Mouse (Mus musculus) midbrain, postnatal 0 days (tissue): ENCODE results near the gene Blmh. TPM values are rescaled to one million over a fixed set of nuclear protein-coding genes. Genes with fewer than 3 reads are reported as not detected.

Experiments
- ATAC-seq: fragments of 200-750 bp; cut with Nextera tagmentation; 2 replicates; pipeline ENCODE4 v1.8.0; 2017; ENCODE audit warnings: moderate number of reproducible peaks, mild to moderate bottlenecking, moderate TSS enrichment, moderate library complexity; ENCODE audit not compliant: low FRiP score
- DNase-seq: peaks from one replicate; pipeline ENCODE4 v3.0.0-alpha.2; 2015; ENCODE audit warnings: low spot score
- H3K27ac ChIP-seq: fragments of 300-500 bp; sonication (generic); 2 replicates; pipeline ENCODE4 v1.5.1; 2014; ENCODE audit warnings: low read depth, mild to moderate bottlenecking, low read length, mixed read lengths
- H3K27me3 ChIP-seq: fragments of 300-500 bp; sonication (generic); 2 replicates; pipeline ENCODE4 v1.6.1; 2014; ENCODE audit warnings: low read length, control low read depth, mixed read lengths; ENCODE audit not compliant: insufficient read depth
- H3K36me3 ChIP-seq: fragments of 300-500 bp; sonication (generic); 2 replicates; pipeline ENCODE4 v1.6.1; 2014; ENCODE audit warnings: low read length, control low read depth, mixed read lengths; ENCODE audit not compliant: insufficient read depth
- H3K4me1 ChIP-seq: fragments of 300-500 bp; sonication (generic); 2 replicates; pipeline ENCODE4 v1.6.1; 2014; ENCODE audit warnings: mild to moderate bottlenecking, control low read depth, antibody characterized with exemption, low read length, mixed read lengths; ENCODE audit not compliant: insufficient read depth
- H3K4me2 ChIP-seq: fragments of 300-500 bp; sonication (generic); 2 replicates; pipeline ENCODE4 v1.6.1; 2014; ENCODE audit warnings: low read depth, mild to moderate bottlenecking, low read length, mixed read lengths; ENCODE audit not compliant: poor library complexity, severe bottlenecking
- H3K4me3 ChIP-seq: fragments of 300-500 bp; sonication (generic); 2 replicates; pipeline ENCODE4 v1.5.1; 2014; ENCODE audit warnings: low read depth, mild to moderate bottlenecking, low read length, moderate library complexity
- H3K9ac ChIP-seq: fragments of 300-500 bp; sonication (generic); replicated peaks from 2 replicates; pipeline ENCODE4 v1.6.1; 2014; ENCODE audit warnings: mild to moderate bottlenecking, low read length, moderate library complexity, mixed read lengths; ENCODE audit not compliant: poor library complexity, severe bottlenecking
- H3K9me3 ChIP-seq: fragments of 300-500 bp; sonication (generic); 2 replicates; pipeline ENCODE4 v1.6.1; 2016; ENCODE audit warnings: low read length, control low read depth
- CTCF ChIP-seq: IDR thresholded peaks from 2 replicates; pipeline ENCODE4 v1.5.1; 2016; ENCODE audit warnings: antibody characterized with exemption, mild to moderate bottlenecking
- WGBS: fragments of 180-500 bp; shearing (Covaris S2); extraction: QIAGEN DNeasy Blood & Tissue Kit; methylation state at CpG from one replicate; pipeline ENCODE4 v1.1.7; 2014; 5-methylcytosine and 5-hydroxymethylcytosine counted together
- polyA plus RNA-seq: library from polyadenylated mRNA; unstranded; fragments of >200 nt; fragmentation: Nextera tagmentation; extraction: Ambion mirVana; gene quantifications from 2 replicates; pipeline ENCODE4 v1.2.1, GENCODE M21; 2015
- total RNA-seq: library from RNA; depleted of rRNA; stranded (reverse); fragments of >200 nt; gene quantifications from 2 replicates; pipeline ENCODE4 v1.2.3, GENCODE M21; 2014

Gene Blmh
- total and polyA plus RNA-seq, 2 experiments from 2014 or later: 88.5 to 116 TPM

GRCm38 (mm10) chr11:76933209-76933608 is 8.6 kb downstream of the Blmh start:
- TF ChIP-seq CTCF: peak; percentile 17; the same call in 1 of the 2 replicates
- ATAC-seq (no peak), DNase-seq (no peak)
- Histone ChIP-seq H3K9ac (no peak overlapping the region), H3K27ac (no peak overlapping the region), H3K27me3 (no peaks in the 10 kb centered on the region), H3K4me3 (no peak overlapping the region), H3K4me1 (no peaks in the 10 kb centered on the region), H3K36me3 (no peaks in the 10 kb centered on the region), H3K4me2 (no peak overlapping the region), H3K9me3 (no peaks in the 10 kb centered on the region)
- 60% methylated on average over 3 of the region's 3 CpGs for WGBS

- Histone ChIP-seq H3K27ac (no peak overlapping the region), H3K27me3 (no peaks in the 10 kb centered on the region), H3K4me3 (no peak overlapping the region), H3K9ac (no peak overlapping the region), H3K9me3 (no peaks in the 10 kb centered on the region), H3K4me2 (no peak overlapping the region), H3K4me1 (no peaks in the 10 kb centered on the region), H3K36me3 (no peaks in the 10 kb centered on the region)
- 78% methylated on average over 5 of the region's 5 CpGs for WGBS
- ATAC-seq (no peak), DNase-seq (peak; percentile 12)
- TF ChIP-seq CTCF: peak; percentile 42
These were observed 12.0 kb downstream of the Blmh start for GRCm38 (mm10) chr11:76936578-76936977.

GRCm38 (mm10) chr11:76944839-76945238 is 20.2 kb downstream of the Blmh start:
- Histone ChIP-seq H3K9me3 (no peaks in the 10 kb centered on the region), H3K9ac (peak overlapping the region; percentile 90; the same call in 1 of the 2 replicates)

GRCm38 (mm10) chr11:76945386-76946202 is 21.0 kb downstream of the Blmh start:
- Histone ChIP-seq H3K27me3 (no peaks in the 10 kb centered on the region), H3K9me3 (no peaks in the 10 kb centered on the region), H3K4me2 (peak overlapping the region; percentile 80), H3K4me3 (peak overlapping the region; percentile 86), H3K27ac (peak overlapping the region; percentile 82), H3K36me3 (no peaks in the 10 kb centered on the region), H3K4me1 (peaks cover 3% of the 10 kb centered on the region; the same call in 1 of the 2 replicates), H3K9ac (peak overlapping the region; percentile 90)
- ATAC-seq (peak; percentile 84), DNase-seq (peak; percentile 93)
- peak; percentile 19; the same call in 1 of the 2 replicates for TF ChIP-seq CTCF
- under 1% methylated on average over 49 of the region's 58 CpGs for WGBS

More at GRCm38 (mm10) chr11:76944839-76945238, 20.2 kb downstream of the Blmh start:
- H3K4me2 ChIP-seq: peak overlapping the region; percentile 80
- H3K4me1 ChIP-seq: peaks cover 3% of the 10 kb centered on the region; the same call in 1 of the 2 replicates
- peak overlapping the region; percentile 86 for H3K4me3 ChIP-seq
- peak overlapping the region; percentile 82 for H3K27ac ChIP-seq
- 64% methylated on average over 6 of the region's 6 CpGs for WGBS
- H3K27me3 ChIP-seq: no peaks in the 10 kb centered on the region
- no peak for TF ChIP-seq CTCF
- no peaks in the 10 kb centered on the region for H3K36me3 ChIP-seq
- DNase-seq: no peak
- ATAC-seq: no peak

GRCm38 (mm10) chr11:76946203-76946585 is 21.6 kb downstream of the Blmh start:
- H3K27ac ChIP-seq: no peak overlapping the region
- no peak for ATAC-seq
- H3K27me3 ChIP-seq: no peaks in the 10 kb centered on the region
- H3K4me3 ChIP-seq: peak overlapping the region; percentile 86
- no peak for DNase-seq
- no peaks in the 10 kb centered on the region for H3K9me3 ChIP-seq
- peaks cover 4% of the 10 kb centered on the region for H3K36me3 ChIP-seq
- no peak for TF ChIP-seq CTCF
- peak overlapping the region; percentile 80 for H3K4me2 ChIP-seq
- H3K9ac ChIP-seq: peak overlapping the region; percentile 90
- WGBS: 4% methylated on average over 8 of the region's 8 CpGs
- H3K4me1 ChIP-seq: peaks cover 3% of the 10 kb centered on the region; the same call in 1 of the 2 replicates

GRCm38 (mm10) chr11:76953536-76953935 is 28.9 kb downstream of the Blmh start:
- H3K9ac ChIP-seq: no peak overlapping the region
- H3K4me1 ChIP-seq: no peaks in the 10 kb centered on the region; the same call in 1 of the 2 replicates
- no peak for TF ChIP-seq CTCF
- ATAC-seq (no peak), DNase-seq (no peak)
- H3K4me2 ChIP-seq: no peak overlapping the region
- H3K9me3 ChIP-seq: no peaks in the 10 kb centered on the region
- no peak overlapping the region for H3K4me3 ChIP-seq
- H3K27ac ChIP-seq: no peak overlapping the region
- peaks cover 45% of the 10 kb centered on the region for H3K36me3 ChIP-seq
- no peaks in the 10 kb centered on the region for H3K27me3 ChIP-seq
- WGBS: 94% methylated on average over 2 of the region's 2 CpGs
